Mouse (Mus musculus): ENCODE measurements around the gene Erc2. TPM values are rescaled to one million over a fixed set of nuclear protein-coding genes. Genes with fewer than 3 reads are reported as not detected.
A peak's percentile ranks its signal among the peaks of the same experiment; 100 is the strongest.

The Erc2 gene
- polyA plus RNA-seq, 1 experiment from 2014 or later: 83.8 TPM

DNA sequence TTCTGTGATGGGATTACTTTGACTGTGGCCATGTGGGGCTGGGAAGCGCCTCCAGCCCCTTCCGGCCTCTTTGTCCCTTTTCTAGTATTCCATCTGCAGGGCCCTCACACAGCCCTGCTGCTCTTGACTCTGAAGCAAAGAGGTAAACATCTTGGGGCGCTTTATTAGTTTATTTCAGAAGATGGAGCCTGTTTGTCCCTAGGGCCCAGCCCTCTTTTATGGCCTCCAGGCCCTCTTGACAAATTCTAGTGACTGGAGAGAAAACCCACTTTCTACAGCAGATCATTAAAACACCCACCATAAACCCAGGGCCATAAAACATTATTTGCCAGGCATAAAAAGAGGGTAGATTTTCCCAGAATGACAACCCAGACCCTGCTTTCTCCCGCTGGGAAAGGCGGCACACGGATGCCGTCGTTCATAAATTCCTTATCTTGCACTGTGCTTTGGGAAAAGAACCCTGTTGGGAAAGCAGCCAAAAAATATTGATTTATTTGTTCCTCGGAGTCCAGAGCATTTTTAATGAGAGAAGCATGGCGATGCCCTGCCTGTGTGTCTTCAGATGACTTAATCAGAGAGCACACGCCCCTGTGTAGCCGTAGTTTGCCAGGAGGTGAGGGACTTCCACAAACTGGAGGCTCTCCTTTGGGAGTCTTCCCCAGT lies 879.1 kb downstream of the Erc2 start:
- WGBS: 45% methylated on average over 12 of the region's 12 CpGs
- no peak overlapping the region for H3K27ac ChIP-seq

DNA sequence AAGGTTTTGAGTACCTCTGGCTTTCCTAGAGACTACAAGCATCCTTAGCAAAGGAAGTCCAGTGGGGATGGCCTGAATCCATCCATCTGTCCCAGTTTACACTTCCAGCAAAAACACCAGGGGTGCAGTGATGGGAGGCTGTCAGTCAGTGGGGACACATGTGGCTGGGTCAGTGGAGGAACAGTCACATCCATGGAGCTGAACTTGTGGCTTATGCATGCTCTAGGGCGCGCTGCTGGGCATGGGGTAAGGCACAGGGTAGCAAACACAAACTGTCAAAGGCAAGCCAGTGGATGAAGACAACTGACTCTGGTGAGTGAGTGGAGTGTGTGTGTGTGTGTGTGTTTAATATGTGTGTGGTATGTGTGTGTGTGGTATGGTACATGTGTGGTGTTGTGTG lies 881.0 kb downstream of the Erc2 start:
- ATAC-seq (ENCODE audit: low FRiP score) (no peak), DNase-seq (ENCODE audit: low spot score) (no peak)
- no peak overlapping the region for H3K4me3 ChIP-seq (replicated peaks; ENCODE audit: low read length)
- peaks cover 17% of the 10 kb centered on the region for H3K4me1 ChIP-seq (replicated peaks; ENCODE audit: control insufficient read depth, insufficient read depth, low read length)
- 86% methylated on average over 2 of the region's 2 CpGs for WGBS
- no peak overlapping the region for H3K27ac ChIP-seq
- H3K36me3 ChIP-seq (replicated peaks; ENCODE audit: control insufficient read depth, insufficient read depth): no peaks in the 10 kb centered on the region
- no peaks in the 10 kb centered on the region for H3K9me3 ChIP-seq (ENCODE audit: control insufficient read depth, low read length)
- peaks cover 24% of the 10 kb centered on the region for H3K27me3 ChIP-seq (ENCODE audit: control insufficient read depth, insufficient read depth, low read length)
- H3K9ac ChIP-seq: no peak overlapping the region
- no peak overlapping the region for H3K4me2 ChIP-seq (replicated peaks)

More for the DNA sequence above, 879.1 kb downstream of the Erc2 start:
- Histone ChIP-seq H3K9me3 (ENCODE audit: control insufficient read depth, low read length) (no peaks in the 10 kb centered on the region), H3K9ac (no peak overlapping the region), H3K27me3 (ENCODE audit: control insufficient read depth, insufficient read depth, low read length) (peaks cover 7% of the 10 kb centered on the region; the same call in 1 of the 2 replicates), H3K4me3 (replicated peaks; ENCODE audit: low read length) (no peak overlapping the region), H3K4me2 (replicated peaks) (no peak overlapping the region), H3K4me1 (replicated peaks; ENCODE audit: control insufficient read depth, insufficient read depth, low read length) (peaks cover 11% of the 10 kb centered on the region), H3K36me3 (replicated peaks; ENCODE audit: control insufficient read depth, insufficient read depth) (no peaks in the 10 kb centered on the region)
- DNase-seq (ENCODE audit: low spot score): no peak
- no peak for ATAC-seq (ENCODE audit: low FRiP score)

DNA sequence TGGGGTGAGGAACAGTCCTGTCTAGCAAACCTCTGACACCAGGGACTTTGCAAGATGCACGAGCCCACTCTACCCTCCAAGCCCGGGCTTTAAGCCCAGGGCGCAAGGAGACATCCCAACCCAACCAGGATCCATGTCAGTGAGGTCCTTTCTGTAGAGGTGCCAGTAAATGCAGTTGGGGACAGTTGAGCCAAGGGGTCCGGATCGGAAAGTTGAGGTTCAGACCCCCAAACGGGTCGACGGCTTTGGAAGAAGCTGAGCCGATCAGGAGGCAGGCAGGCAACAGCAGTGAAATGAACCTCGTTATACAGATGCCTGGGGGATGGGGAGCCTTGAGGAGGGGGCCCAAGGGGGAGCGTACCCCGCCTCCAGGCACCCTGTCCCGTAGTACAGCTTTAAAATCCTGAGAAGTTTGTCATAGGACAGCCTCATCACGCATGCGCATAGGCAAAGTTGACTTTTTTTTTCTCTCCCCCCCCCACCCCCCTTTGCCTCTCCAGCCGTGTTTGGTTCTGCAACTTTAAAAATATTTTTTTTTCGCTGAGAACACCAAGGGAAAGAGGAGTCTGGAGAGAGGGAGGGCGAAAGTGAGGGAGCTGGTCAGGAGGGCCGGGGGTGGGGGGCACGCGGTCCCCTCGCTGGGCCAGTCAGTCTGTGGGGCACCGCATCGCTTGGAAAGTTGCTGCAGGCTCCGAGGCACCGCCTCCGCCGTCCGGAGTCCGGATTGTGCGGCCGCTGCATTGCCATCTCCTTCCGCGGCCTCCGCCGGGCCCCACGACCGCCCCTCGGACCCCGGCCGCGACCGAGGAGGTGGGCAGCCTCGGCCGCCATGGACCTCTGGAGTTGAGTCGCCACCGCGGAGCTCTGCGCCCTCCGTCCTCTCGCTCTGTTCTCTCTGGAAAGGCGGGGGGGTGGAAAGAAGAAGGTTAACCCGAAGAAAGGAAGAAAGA lies 882.1 kb downstream of the Erc2 start, which contains the start of gene Wnt5a:
TSS of gene Wnt5a (plus strand) at position 650 of the 950 bp plus-strand sequence.
- ATAC-seq (ENCODE audit: low FRiP score) (0 out of 2 replicates have a peak, but pooled peaks have one; percentile 17), DNase-seq (ENCODE audit: low spot score) (peak; percentile 50)
- no peaks in the 10 kb centered on the region for H3K9me3 ChIP-seq (ENCODE audit: control insufficient read depth, low read length)
- WGBS: 2% methylated on average over 53 of the region's 53 CpGs
- H3K4me2 ChIP-seq (replicated peaks): peak within 1 kb of the TSS; percentile 98
- peak within 1 kb of the TSS; percentile 79 for H3K27ac ChIP-seq
- peak within 1 kb of the TSS; percentile 61 for H3K4me3 ChIP-seq (replicated peaks; ENCODE audit: low read length)
- peaks cover 30% of the 10 kb centered on the region for H3K27me3 ChIP-seq (ENCODE audit: control insufficient read depth, insufficient read depth, low read length)
- no peaks in the 10 kb centered on the region for H3K36me3 ChIP-seq (replicated peaks; ENCODE audit: control insufficient read depth, insufficient read depth)
- H3K9ac ChIP-seq: peak within 1 kb of the TSS; percentile 76
- peaks cover 20% of the 10 kb centered on the region for H3K4me1 ChIP-seq (replicated peaks; ENCODE audit: control insufficient read depth, insufficient read depth, low read length)

GRCm38 (mm10) chr14:28505051-28505585 lies 882.9 kb downstream of the Erc2 start:
- peaks cover 35% of the 10 kb centered on the region for H3K27me3 ChIP-seq (ENCODE audit: control insufficient read depth, insufficient read depth, low read length)
- H3K9ac ChIP-seq: peak overlapping the region; percentile 76
- peak overlapping the region; percentile 98 for H3K4me2 ChIP-seq (replicated peaks)
- H3K9me3 ChIP-seq (ENCODE audit: control insufficient read depth, low read length): no peaks in the 10 kb centered on the region
- under 1% methylated on average over 22 of the region's 22 CpGs for WGBS
- peaks cover 28% of the 10 kb centered on the region for H3K4me1 ChIP-seq (replicated peaks; ENCODE audit: control insufficient read depth, insufficient read depth, low read length)
- peak; percentile 54 for ATAC-seq (ENCODE audit: low FRiP score)
- peak; percentile 56 for DNase-seq (ENCODE audit: low spot score)
- H3K36me3 ChIP-seq (replicated peaks; ENCODE audit: control insufficient read depth, insufficient read depth): no peaks in the 10 kb centered on the region
- peak overlapping the region; percentile 79 for H3K27ac ChIP-seq
- H3K4me3 ChIP-seq (replicated peaks; ENCODE audit: low read length): peak overlapping the region; percentile 61

DNA sequence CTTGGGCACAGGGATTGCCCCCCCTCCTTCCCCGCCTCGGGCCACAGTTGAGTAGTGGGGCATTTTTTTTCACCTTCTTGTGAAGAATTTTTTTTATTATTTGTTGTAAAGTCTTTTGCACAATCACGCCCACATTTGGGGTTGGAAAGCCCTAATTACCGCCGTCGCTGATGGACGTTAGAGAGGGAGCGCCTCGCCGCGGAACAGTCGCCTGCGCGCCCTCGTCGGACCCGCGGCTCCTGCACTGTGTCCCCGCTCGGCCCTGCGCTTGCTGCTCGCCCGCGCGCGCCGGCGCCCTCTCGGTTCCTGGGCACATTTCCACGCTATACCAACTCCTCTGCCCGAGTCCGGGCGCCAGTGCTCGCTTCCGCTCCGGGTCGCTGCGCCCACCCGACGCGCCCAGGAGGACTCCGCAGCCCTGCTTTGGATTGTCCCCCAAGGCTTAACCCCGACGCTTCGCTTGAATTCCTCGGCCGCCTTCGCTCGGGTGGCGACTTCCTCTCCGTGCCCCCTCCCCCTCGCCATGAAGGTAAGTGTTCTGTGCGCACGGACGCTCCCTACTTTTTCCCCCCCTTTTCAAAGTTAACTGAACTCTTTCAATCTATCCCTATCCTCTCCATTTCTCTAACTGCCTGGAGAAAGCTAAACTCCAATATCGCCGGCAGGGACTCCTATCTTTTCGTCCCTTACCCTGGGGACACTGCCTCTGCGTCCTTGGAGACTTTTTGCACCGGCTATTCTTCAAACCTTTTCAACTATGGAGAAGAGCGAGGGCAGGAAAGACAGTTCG lies 883.6 kb downstream of the Erc2 start:
- peaks cover 32% of the 10 kb centered on the region for H3K4me1 ChIP-seq (replicated peaks; ENCODE audit: control insufficient read depth, insufficient read depth, low read length)
- no peaks in the 10 kb centered on the region for H3K36me3 ChIP-seq (replicated peaks; ENCODE audit: control insufficient read depth, insufficient read depth)
- no peaks in the 10 kb centered on the region for H3K9me3 ChIP-seq (ENCODE audit: control insufficient read depth, low read length)
- DNase-seq (ENCODE audit: low spot score): peak; percentile 46
- H3K4me3 ChIP-seq (replicated peaks; ENCODE audit: low read length): peak overlapping the region; percentile 61
- WGBS: under 1% methylated on average over 62 of the region's 62 CpGs
- peaks cover 41% of the 10 kb centered on the region for H3K27me3 ChIP-seq (ENCODE audit: control insufficient read depth, insufficient read depth, low read length)
- peak overlapping the region; percentile 76 for H3K9ac ChIP-seq
- no peak for ATAC-seq (ENCODE audit: low FRiP score)
- peak overlapping the region; percentile 98 for H3K4me2 ChIP-seq (replicated peaks)
- peak overlapping the region; percentile 79 for H3K27ac ChIP-seq

GRCm38 (mm10) chr14:28506376-28506831 lies 884.2 kb downstream of the Erc2 start:
- Histone ChIP-seq H3K36me3 (replicated peaks; ENCODE audit: control insufficient read depth, insufficient read depth) (no peaks in the 10 kb centered on the region), H3K27me3 (ENCODE audit: control insufficient read depth, insufficient read depth, low read length) (peaks cover 47% of the 10 kb centered on the region), H3K4me1 (replicated peaks; ENCODE audit: control insufficient read depth, insufficient read depth, low read length) (peaks cover 32% of the 10 kb centered on the region), H3K4me2 (replicated peaks) (peak overlapping the region; percentile 98), H3K4me3 (replicated peaks; ENCODE audit: low read length) (peak overlapping the region; percentile 61), H3K9ac (peak overlapping the region; percentile 76), H3K27ac (peak overlapping the region; percentile 79), H3K9me3 (ENCODE audit: control insufficient read depth, low read length) (no peaks in the 10 kb centered on the region)
- DNase-seq (ENCODE audit: low spot score) (no peak), ATAC-seq (ENCODE audit: low FRiP score) (peak; percentile 28; the same call in 1 of the 2 replicates)
- WGBS: under 1% methylated on average over 29 of the region's 29 CpGs

DNA sequence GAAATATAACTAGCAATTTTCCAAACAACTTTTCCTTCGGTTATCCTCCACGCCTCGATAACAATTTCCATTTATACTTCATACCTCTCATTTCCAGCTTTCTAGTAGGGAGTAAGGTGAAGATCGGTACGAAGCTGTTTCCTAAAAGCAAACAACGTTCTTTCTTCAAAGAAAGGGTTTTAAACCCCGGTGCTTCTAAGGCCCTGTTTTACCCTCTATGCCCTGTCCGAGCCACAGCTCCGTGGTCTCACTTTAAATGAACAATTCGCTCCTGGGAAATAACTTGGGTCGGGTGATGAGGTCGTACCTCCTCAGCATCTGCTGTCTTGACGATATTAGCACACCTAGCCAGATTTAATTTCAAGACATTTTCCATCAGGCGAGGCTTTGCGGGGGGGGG lies 884.8 kb downstream of the Erc2 start:
- Histone ChIP-seq H3K36me3 (replicated peaks; ENCODE audit: control insufficient read depth, insufficient read depth) (no peaks in the 10 kb centered on the region), H3K4me2 (replicated peaks) (peak overlapping the region; percentile 98), H3K27me3 (ENCODE audit: control insufficient read depth, insufficient read depth, low read length) (peaks cover 50% of the 10 kb centered on the region), H3K4me1 (replicated peaks; ENCODE audit: control insufficient read depth, insufficient read depth, low read length) (peaks cover 32% of the 10 kb centered on the region), H3K27ac (peak overlapping the region; percentile 79), H3K9me3 (ENCODE audit: control insufficient read depth, low read length) (no peaks in the 10 kb centered on the region), H3K4me3 (replicated peaks; ENCODE audit: low read length) (peak overlapping the region; percentile 61), H3K9ac (peak overlapping the region; percentile 76)
- ATAC-seq (ENCODE audit: low FRiP score): no peak
- DNase-seq (ENCODE audit: low spot score): no peak
- WGBS: under 1% methylated on average over 15 of the region's 15 CpGs

DNA sequence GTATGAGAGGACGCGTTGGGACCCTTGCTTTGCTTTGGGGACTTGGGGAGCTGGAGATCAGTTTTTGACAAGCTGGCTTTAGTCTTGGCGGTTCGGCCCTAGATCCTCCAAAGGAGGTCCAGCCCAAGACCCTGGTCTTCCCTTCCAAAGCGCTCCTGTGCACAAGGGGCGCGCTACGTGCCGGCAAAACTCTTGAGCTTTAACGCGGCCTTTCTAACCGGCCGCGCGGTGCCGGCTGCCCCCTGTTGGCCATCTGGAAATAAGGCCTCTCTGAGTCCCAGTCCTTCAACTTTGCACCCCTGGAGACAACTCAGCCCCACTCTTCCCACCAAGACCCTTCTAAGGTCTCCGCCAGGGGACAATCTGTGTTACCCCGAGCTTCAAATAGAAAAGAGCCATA lies 885.2 kb downstream of the Erc2 start:
- H3K4me3 ChIP-seq (replicated peaks; ENCODE audit: low read length): peak overlapping the region; percentile 61
- H3K27me3 ChIP-seq (ENCODE audit: control insufficient read depth, insufficient read depth, low read length): peaks cover 50% of the 10 kb centered on the region
- H3K36me3 ChIP-seq (replicated peaks; ENCODE audit: control insufficient read depth, insufficient read depth): no peaks in the 10 kb centered on the region
- no peaks in the 10 kb centered on the region for H3K9me3 ChIP-seq (ENCODE audit: control insufficient read depth, low read length)
- peak overlapping the region; percentile 76 for H3K9ac ChIP-seq
- H3K27ac ChIP-seq: peak overlapping the region; percentile 79
- H3K4me2 ChIP-seq (replicated peaks): peak overlapping the region; percentile 98
- ATAC-seq (ENCODE audit: low FRiP score) (peak; percentile 24; the same call in 1 of the 2 replicates), DNase-seq (ENCODE audit: low spot score) (peak; percentile 81)
- 2% methylated on average over 18 of the region's 18 CpGs for WGBS
- peaks cover 32% of the 10 kb centered on the region for H3K4me1 ChIP-seq (replicated peaks; ENCODE audit: control insufficient read depth, insufficient read depth, low read length)
